Mouse (Mus musculus) c-Kit-positive CD71-positive TER-119-negative erythroid progenitor cells, embryonic 14.5 days (primary cell): ENCODE measurements at regions not wholly inside any gene's neighbourhood (a gene's known extent, or its start where the extent isn't known, plus 50 kb on each side); places are given as distances from the start of the nearest gene placed in this dataset.
A peak's percentile ranks its signal among the peaks of the same experiment; 100 is the strongest.

ENCODE experiments used
- DNase-seq: peaks from one replicate; pipeline ENCODE4 v3.0.0-alpha.2; 2013; ENCODE audit warnings: low read depth

GRCm38 (mm10) chr15:69632306-69632705, 3131.6 kb upstream of the Lrrc6 start:
- no peak for DNase-seq

DNA sequence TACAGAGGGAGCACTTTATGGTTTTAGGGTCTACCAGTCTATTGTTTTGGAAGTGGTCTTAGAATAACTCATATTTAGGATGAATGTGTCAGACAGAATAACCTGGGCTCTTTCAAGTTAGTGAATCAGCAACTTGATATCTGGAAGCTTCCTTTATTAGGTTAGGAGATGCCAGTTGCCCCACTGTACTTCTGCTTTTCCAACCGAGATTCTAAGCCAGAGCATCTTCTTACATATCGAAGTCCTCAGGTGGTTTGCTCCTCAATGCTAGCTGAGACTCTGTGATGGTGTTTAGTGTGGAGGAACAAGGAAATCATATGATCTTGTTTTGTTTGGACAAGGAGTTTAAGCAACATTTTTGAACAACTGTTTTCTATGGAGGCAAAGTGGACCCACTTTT, 3117.3 kb upstream of the Lrrc6 start:
- DNase-seq: no peak

DNA sequence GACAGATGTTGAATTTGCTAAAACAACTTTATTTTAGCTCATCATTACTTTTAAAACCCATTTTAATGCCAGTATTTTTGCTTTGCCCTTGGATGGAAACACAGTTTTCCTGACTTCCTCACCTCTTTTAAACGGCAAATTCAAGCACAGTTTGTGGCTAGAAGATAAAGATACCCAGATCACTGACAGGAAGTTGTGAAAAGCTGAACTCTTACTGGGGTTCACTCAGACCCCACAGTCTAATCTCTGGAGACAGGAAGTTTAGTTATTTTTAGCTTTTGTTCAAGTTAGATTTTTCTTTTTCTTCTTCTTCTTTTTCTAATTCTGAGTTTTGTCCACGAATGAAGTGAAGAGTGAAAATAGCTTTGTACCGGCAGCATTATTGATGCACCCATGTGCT, 3113.3 kb upstream of the Lrrc6 start:
- no peak for DNase-seq

GRCm38 (mm10) chr15:69591219-69592006, 3090.7 kb upstream of the Lrrc6 start:
- DNase-seq: no peak

DNA sequence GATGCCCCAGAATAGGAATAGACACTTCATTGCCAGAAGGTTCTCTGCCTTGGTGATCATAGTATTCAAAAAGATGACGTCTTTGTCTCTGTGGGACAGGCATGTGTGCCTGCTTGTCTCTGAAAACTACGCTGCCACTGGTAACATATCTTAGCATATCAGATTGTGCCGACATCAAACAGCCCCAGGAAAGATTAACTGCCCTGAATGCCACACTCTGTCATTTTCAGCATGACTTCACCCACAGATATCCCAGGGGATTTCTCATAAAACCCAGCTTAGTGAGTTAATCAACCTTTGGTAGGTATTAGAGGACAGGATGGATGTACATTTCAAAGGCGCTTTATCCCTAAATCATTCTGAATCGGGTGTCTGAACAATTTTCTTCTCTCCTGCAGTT, 3087.4 kb upstream of the Lrrc6 start:
- DNase-seq: no peak

DNA sequence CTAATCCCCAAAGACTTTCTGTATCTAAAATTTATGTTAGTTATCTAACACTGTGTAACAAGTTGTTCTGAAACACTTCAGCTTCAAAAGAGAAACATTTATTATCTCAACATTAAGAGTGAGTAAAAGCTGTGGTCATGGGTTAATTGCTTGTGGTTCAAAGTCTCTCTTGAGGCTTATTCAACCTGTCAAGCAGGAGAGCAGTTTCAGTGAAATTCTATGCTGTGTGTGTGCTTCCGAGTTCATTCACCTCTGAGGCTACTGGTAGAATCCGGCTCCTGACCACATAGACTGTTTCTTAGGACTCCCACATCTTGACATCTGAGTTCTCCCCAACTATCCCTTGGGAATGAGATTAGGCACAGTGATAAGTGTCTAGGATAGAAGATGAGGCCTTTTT, 3076.0 kb upstream of the Lrrc6 start:
- DNase-seq: no peak

- DNase-seq: peak; percentile 6
Observed at GRCm38 (mm10) chr15:69575611-69576153, 3075.0 kb upstream of the Lrrc6 start.

DNA sequence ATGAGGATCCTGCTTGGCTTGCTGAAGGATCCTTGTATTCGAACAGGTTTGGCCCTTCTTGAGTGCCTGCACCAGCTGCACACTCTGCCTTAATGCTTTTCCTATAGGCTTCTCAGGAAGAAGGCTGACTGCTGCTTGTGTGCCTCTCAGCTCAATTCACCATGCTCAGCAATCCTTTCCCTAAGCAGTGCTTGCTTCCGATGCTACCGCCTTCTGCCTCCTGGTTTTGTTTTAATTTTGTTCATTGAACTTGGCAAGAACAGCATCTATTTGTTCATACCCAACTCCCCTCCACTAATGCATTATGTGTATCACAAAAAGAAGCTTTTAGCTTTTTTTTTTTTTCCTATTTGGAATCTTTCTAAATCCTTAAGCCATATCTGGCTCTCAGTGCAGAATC, 3053.5 kb upstream of the Lrrc6 start:
- no peak for DNase-seq

DNA sequence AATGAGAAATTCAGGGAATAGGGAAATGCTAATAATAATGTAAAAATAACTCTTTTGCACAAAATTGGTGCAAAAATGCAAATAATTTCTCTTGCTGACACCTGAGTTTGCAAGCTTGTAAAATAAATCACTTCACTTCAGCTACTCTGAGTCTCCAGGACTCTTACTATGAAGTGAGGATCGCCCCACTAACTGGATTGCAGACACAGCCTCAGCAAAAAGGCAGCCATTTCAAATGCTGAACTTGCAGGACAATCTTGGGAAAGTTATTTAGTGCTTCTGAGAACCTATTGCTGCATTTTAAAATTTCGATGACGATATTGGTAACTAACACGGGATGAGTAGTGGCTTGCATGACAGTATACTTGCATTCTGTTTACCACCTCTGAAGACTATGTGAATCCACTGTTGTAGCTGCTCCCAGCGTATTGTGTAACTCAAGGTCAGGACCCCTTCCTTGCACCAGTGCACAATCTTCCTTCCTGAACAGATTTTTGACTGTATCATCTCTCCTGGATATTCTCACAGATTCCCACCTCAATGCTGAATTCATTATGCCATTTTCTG, 3051.4 kb upstream of the Lrrc6 start:
- DNase-seq: no peak

DNA sequence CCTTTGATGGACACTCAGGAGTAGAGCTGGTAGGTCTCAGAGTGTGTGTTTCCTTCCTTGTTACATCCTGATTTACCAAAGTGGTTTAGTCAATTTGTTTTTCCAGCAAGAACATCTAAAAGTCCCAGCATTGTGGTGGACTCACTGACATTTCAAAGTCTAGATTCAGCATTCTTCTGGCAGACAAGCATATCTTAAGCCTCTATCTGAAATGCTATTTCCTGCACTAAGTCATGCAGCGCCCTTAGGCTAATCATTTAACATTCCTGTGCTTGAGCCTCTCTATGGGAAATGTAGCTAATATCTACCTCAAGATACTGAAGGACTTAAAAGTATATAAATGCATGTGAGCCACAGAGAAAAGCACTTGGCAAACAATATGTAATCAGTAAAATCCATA, 3050.3 kb upstream of the Lrrc6 start:
- no peak for DNase-seq

DNA sequence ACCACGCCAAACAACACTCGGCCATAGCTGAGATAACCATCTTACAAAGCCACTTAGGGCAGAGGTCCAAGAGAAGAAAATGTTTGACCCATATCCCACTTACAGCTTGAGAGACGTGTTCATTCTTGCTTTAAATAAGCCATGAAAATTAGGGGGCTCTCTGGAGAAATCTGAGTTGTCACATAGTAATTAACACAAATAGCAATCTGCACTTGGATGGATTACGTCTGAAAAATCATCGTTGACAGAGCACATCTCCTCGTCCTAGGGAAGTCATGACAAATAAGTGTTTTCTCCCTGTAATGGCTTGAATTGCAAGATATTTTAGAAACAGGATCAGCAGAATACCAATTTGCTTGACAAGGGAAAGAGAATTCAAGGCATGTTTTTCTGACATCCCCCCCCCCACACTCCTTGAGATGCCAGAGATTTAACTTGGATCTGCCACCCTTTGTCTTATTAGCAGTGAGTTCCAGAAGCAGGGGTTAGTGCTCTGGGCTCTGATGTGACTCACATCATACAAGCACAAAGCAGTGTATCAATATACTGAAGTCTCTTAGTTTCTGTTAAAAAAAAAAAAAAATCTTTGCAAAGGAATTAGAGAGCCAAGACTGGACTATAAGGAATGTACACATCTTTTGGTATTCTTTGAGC, 3025.9 kb upstream of the Lrrc6 start:
- no peak for DNase-seq

DNA sequence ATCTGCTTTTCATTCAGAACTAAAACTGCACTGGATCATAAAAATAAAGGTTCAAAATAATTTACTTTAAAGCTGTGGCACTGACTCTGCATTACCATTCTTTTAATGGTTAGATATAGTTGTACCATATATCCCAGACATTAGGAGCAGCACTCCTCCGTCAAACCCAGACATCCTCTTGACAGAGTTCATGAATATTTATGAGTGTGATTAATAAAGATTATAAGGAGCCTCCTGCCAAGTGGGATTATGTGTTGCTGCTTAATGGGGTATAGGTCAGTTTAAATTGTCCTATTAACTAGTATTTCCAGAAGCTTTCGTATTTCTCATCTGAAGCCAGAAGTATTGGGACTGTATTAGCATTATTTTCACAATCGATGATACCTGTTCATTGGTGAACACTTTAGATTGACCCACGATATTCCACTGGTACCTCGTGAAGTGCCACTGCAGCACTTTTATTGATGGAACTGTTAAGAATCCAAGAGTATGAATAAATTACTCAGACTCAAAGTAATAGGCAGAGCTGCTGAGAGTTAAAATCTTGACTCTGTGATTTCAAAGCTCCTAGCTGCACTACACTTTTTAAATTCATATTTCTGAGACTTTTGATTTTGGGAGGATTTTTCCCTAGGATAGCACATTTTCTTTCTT, 2983.8 kb upstream of the Lrrc6 start:
- DNase-seq: no peak

- DNase-seq: no peak
Observed at GRCm38 (mm10) chr15:69483096-69483495, 2982.4 kb upstream of the Lrrc6 start.

DNA sequence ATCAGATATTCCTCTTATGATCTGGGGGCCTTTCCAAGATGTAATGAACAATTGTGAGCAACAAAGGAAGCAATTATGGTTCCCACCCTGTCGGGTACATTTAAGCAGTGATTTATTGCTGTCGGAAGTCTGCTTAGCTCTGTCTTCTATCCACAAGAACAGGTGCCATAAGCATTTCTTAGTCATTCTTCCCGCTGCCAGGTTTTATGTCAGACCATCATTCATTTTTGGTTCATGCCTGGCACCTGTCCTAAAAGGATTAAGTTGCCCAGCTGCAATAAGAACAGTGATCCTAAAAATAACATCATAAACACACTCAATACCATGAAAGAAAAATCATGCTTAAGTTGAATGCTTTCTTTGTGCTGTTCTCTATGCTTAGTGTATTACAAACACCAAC, 2980.4 kb upstream of the Lrrc6 start:
- DNase-seq: no peak

DNA sequence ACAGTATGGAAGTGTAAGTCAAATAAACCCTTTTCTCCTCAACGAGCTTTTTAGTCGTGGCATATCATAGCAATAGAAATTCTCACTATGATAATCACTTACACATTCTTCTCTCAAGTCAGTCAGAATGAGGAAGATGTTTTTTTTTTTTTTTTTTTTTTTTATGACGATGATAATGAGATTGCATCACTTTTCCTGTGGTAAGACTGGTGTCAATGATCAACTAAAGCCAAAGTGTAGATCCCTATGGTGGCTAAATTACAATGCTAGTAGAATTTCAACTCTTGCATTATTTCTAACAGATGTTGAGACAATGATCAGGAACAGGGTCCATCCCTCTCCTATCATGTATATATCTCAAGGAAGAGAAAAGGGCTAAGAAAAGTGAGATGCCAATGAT, 2976.3 kb upstream of the Lrrc6 start:
- DNase-seq: no peak

GRCm38 (mm10) chr15:69469566-69469965, 2968.9 kb upstream of the Lrrc6 start:
- DNase-seq: no peak

DNA sequence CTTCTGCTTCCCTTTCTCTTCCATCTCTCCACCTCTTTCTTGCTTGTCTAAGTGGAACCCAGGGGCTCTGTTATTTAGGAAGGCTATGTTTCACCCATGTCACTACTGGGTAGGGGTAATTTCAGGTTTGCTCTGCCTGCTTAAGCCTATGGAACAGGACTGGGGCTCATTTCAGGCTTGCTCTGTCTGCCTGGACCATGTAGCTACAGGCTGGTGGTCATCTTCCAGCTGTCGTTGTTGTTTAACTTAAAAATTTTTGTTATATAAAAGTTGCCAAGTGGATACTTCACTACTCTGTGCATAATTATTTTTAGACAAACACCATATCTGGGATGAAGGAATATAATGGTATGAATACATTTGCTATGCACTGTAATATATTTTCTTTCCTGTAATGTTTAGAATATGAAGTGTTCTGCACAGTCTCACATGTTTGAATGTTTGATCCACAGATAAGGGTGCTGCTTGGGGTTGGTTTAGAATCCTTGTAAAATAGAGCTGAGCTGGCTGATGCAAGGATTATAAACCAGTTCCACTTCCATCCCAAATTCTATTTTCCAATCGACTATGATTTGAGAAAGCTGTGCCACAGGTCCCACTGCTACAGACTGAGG, 2960.0 kb upstream of the Lrrc6 start:
- no peak for DNase-seq

DNA sequence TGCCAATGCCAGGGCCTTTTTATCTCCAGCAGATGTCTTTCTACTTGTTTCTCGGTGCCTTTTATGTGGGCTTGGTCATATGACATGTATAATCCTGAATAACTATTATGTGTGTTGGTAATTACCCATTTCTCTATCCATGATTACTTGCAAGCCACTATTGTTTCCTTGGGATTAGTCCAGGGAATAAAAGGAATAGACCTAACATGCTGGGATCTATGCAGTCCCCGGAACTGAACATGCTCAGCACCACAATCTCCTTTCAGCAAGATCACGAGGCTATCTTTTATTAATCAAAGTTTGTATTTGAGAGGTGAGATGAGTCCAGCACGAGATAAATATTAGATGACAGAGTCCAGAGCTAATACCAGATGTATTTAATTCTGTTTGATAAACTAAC, 2956.8 kb upstream of the Lrrc6 start:
- no peak for DNase-seq

DNA sequence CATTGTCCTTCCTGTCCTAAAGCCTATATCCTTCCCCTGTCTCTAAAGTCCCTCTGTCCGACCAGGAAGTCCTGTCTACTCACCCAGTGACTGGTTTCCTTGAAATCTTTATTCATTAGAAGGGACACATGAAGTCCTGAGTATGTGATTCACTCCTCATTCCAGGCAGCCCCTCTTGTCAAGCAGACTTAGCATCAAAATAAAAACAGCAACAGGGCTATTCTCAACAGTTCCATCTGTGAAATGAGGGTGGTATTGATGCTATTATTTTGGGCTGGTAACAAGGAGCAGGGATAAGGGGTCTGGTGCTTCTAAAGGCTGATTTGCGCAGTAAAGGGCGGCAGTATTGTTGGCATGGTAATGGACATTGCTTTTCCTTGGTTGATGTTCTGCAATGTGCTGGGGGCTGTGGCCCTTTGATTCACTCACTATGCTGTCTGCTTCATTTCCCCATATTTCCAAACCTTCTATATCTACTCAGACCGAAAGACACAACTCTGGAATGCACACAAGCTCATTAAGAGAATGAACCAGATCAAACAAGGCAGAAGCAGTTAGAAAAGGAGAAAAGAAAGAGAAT, 2955.6 kb upstream of the Lrrc6 start:
- DNase-seq: no peak

GRCm38 (mm10) chr15:69441008-69441407, 2940.3 kb upstream of the Lrrc6 start:
- no peak for DNase-seq

DNA sequence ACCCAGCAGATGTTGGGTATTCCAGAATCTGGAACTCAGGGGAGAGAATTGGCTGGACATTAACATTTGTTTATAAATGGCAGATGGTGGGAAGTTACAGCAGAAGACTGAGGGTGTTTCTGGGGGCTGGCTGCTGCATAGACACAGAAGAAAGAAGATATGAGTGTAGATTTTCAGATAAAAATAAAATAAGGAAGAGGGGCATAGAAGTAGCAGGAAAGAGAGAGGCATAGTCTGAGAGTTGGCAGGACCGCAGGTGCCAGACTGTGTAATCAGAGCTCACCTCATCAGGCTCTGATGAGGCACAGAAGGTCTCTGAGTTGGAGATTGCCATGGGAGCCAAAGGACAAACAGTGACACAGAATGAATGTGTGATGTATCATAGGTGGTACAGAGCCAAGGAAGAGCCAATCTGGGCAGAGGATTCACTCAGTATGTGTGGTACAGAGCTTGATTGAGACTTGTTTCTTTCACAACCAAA, 2912.9 kb upstream of the Lrrc6 start:
- no peak for DNase-seq

GRCm38 (mm10) chr15:69389575-69389974, 2888.9 kb upstream of the Lrrc6 start:
- DNase-seq: no peak
